Mouse (Mus musculus): ENCODE measurements at regions not wholly inside any gene's neighbourhood (a gene's known extent, or its start where the extent isn't known, plus 50 kb on each side); places are given as distances from the start of the nearest gene placed in this dataset.

DNA sequence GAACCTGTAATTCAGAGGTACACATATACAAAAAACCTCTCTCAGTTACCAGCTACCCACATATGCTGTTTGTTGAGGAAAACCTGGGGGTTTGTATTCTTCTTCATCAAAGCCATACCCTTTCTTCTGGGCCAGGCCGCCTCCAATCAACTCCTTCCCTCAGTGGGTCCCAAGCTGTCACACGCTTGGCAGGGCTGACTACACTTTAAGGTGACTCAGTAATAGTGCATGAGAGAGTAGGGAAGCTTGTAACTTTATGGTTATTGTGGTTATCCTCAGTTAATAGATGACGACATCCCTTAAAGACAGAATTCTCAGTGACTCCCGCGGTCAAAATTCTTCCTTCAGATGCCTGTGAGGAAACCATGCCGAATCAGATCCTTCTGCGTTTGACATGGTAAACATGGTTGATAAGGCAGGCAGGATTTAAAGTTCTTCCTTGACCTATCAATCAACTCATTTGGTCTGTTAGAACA, 164.1 kb downstream of the Efcab1 start:
- TF ChIP-seq CTCF (conservative IDR thresholded peaks at IDR 0.05; ENCODE audit: insufficient read depth, insufficient read length, low read depth, low read length) (no peak), POLR2A (IDR thresholded peaks at IDR 0.05; ENCODE audit: low read depth, low read length) (no peak)
